Mouse (Mus musculus) myocyte (in vitro differentiated cells): Measurements from ENCODE around the gene Eif5b.

ENCODE experiments used
- E2F4 ChIP-seq: IDR thresholded peaks from one replicate; pipeline ENCODE4 v1.6.1; 2011; ENCODE audit warnings: mild to moderate bottlenecking, control low read depth, moderate library complexity; ENCODE audit not compliant: insufficient read depth
- MAX ChIP-seq: IDR thresholded peaks from one replicate; pipeline ENCODE4 v1.6.1; 2011; ENCODE audit warnings: low read depth, mild to moderate bottlenecking, control low read depth
- MYOD1 ChIP-seq, 3 experiments: IDR thresholded peaks; one replicate each; pipeline ENCODE4 v1.6.1; 2011; ENCODE audit warnings: control low read depth in 2 of 3, low read depth in 2 of 3, mild to moderate bottlenecking in 2 of 3, moderate library complexity in 1 of 3; ENCODE audit not compliant: insufficient read length in 2 of 3, control insufficient read depth in 1 of 3
- POLR2A ChIP-seq: IDR thresholded peaks from one replicate; pipeline ENCODE4 v1.6.1; 2011; ENCODE audit warnings: low read depth, mild to moderate bottlenecking, control low read depth, moderate library complexity; ENCODE audit not compliant: insufficient read length
- POLR2AphosphoS2 ChIP-seq: IDR thresholded peaks from one replicate; pipeline ENCODE4 v1.6.1; 2011; ENCODE audit warnings: low read depth, control low read depth; ENCODE audit not compliant: insufficient read length
- REST ChIP-seq: IDR thresholded peaks from one replicate; pipeline ENCODE4 v1.6.1; 2011; ENCODE audit warnings: mild to moderate bottlenecking, control low read depth, moderate library complexity; ENCODE audit not compliant: insufficient read depth, insufficient read length
- SRF ChIP-seq: IDR thresholded peaks from one replicate; pipeline ENCODE4 v1.6.1; 2011; ENCODE audit warnings: low read depth; ENCODE audit not compliant: control insufficient read depth, insufficient read length
- TCF12 ChIP-seq: IDR thresholded peaks from one replicate; pipeline ENCODE4 v1.6.1; 2011; ENCODE audit warnings: mild to moderate bottlenecking, control low read depth; ENCODE audit not compliant: poor library complexity, insufficient read depth, severe bottlenecking
- USF1 ChIP-seq: IDR thresholded peaks from one replicate; pipeline ENCODE4 v1.6.1; 2011; ENCODE audit warnings: low read depth, mild to moderate bottlenecking, control low read depth, moderate library complexity

DNA sequence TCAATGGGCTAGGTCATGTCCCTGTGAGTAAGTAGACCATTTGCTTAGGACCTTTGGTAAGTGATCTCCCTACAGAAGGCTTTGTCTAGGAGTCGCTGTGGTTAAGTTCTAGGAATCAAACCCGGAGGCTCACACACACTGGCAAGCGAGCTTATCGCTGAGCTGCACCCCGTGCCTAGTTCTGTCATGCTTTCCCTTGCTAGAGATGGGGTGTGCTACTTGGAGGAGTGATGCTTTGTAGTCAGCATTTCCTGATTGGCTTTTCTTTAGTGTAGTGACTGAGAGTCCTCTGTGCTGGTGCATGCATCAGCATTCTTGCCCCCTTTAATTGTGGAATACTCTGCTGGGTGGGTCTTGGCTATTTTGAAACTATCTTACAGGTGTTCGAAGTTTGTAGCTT is 13.8 kb downstream of the Eif5b start:
- no peak for TF ChIP-seq E2F4
- no peak for TF ChIP-seq POLR2A
- no peak for TF ChIP-seq SRF
- no peak for TF ChIP-seq TCF12
- TF ChIP-seq POLR2AphosphoS2, result no peak
- TF ChIP-seq USF1, result no peak
- TF ChIP-seq REST, result no peak
- TF ChIP-seq MAX, result no peak
- no peak for TF ChIP-seq MYOD1 (IDR thresholded peaks at IDR 0.05; ENCODE audit: control insufficient read depth in 1 of 3, insufficient read length in 2 of 3, low read depth in 2 of 3)
